Mouse (Mus musculus) erythroblast, embryonic 14.5 days (primary cell): Measurements from ENCODE around the gene Il12rb1. TPM values are rescaled to one million over a fixed set of nuclear protein-coding genes. Genes with fewer than 3 reads are reported as not detected.
A peak's percentile ranks its signal among the peaks of the same experiment; 100 is the strongest.

ENCODE experiments used
- H3K27me3 ChIP-seq: 2 replicates; pipeline ENCODE4 v1.6.1; 2012; ENCODE audit warnings: inconsistent platforms; ENCODE audit not compliant: control insufficient read depth
- H3K36me3 ChIP-seq: 2 replicates; pipeline ENCODE4 v1.6.1; 2012; ENCODE audit warnings: mild to moderate bottlenecking, inconsistent platforms; ENCODE audit not compliant: control insufficient read depth
- H3K4me1 ChIP-seq: 2 replicates; pipeline ENCODE4 v1.6.1; 2012; ENCODE audit warnings: inconsistent platforms; ENCODE audit not compliant: control insufficient read depth
- H3K4me3 ChIP-seq: replicated peaks from 2 replicates; pipeline ENCODE3; 2012; ENCODE audit warnings: moderate library complexity, mild to moderate bottlenecking, inconsistent platforms
- H3K9me3 ChIP-seq: 2 replicates; pipeline ENCODE4 v1.6.1; 2012; ENCODE audit warnings: low read length, inconsistent platforms, mixed read lengths; ENCODE audit not compliant: control insufficient read depth
- GATA1 ChIP-seq: IDR thresholded peaks from 2 replicates; pipeline ENCODE4 v1.6.1; 2012; ENCODE audit warnings: low read length, inconsistent platforms, mixed read lengths
- TAL1 ChIP-seq: IDR thresholded peaks from 3 replicates; pipeline ENCODE4 v1.6.1; 2012; ENCODE audit warnings: low read length, inconsistent platforms, mixed read lengths
- polyA plus RNA-seq: library from polyadenylated mRNA; stranded (reverse); fragments of >175 nt; gene quantifications from 2 replicates; pipeline ENCODE4 v1.2.3, GENCODE M21; 2012

Il12rb1 gene
- polyA plus RNA-seq, 1 experiment: 0.03 TPM

DNA sequence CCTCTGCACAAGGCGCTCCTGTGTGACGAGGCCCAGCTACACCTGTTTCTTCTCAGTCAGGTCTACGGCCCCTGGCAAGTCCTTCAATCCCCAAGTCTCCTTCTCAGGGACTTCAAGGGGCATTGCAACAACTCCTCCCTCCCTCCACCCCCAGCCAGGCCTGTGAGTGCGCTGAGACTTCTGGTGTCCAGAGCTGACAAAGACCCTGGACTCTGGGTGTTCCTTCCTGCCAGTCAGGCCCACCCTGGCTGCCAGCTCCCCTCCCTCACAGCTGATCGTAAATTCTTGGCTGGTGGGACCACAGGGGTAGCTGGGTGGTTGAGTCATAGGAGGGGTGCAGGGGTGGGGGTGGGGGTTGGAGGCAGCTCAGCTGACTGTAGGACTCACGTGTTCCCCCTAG is 43.6 kb downstream of the Il12rb1 start:
- no peak overlapping the region for H3K4me3 ChIP-seq
- no peaks in the 10 kb centered on the region for H3K36me3 ChIP-seq
- peaks cover 40% of the 10 kb centered on the region for H3K4me1 ChIP-seq
- no peaks in the 10 kb centered on the region for H3K9me3 ChIP-seq
- no peak for TF ChIP-seq GATA1
- no peak for TF ChIP-seq TAL1
- H3K27me3 ChIP-seq: peaks cover 42% of the 10 kb centered on the region

GRCm38 (mm10) chr8:70852595-70853231 is 44.5 kb downstream of the Il12rb1 start:
- TF ChIP-seq GATA1: no peak
- no peak for TF ChIP-seq TAL1
- Histone ChIP-seq H3K9me3 (no peaks in the 10 kb centered on the region), H3K4me3 (no peak overlapping the region), H3K27me3 (peaks cover 36% of the 10 kb centered on the region), H3K4me1 (peaks cover 44% of the 10 kb centered on the region), H3K36me3 (no peaks in the 10 kb centered on the region)

DNA sequence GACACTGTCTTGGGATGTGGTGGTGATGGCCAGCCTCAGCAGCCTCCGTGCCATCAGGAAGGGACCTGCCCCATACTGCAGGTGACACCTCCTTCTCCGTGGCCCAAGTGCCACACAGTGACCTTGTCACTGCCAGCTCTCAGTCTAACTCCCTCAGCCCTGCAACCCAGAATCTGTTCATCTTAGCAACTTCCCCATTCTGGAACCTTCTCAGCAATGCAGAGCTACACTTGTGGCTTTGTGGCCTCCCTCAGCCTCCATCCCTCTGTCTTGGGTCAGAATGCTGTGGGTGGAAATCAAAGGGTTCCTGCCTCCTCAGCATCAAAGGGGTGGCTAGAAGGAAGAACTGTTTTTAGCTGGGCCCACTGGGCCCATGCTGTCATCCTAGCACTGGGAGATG is 45.6 kb downstream of the Il12rb1 start:
- Histone ChIP-seq H3K4me1 (peaks cover 49% of the 10 kb centered on the region), H3K27me3 (peaks cover 26% of the 10 kb centered on the region), H3K9me3 (no peaks in the 10 kb centered on the region), H3K4me3 (no peak overlapping the region), H3K36me3 (no peaks in the 10 kb centered on the region)
- TF ChIP-seq TAL1 (no peak), GATA1 (no peak)

GRCm38 (mm10) chr8:70856028-70856427 is 47.8 kb downstream of the Il12rb1 start:
- Histone ChIP-seq H3K9me3 (no peaks in the 10 kb centered on the region), H3K4me3 (no peak overlapping the region), H3K4me1 (peaks cover 40% of the 10 kb centered on the region), H3K27me3 (peaks cover 40% of the 10 kb centered on the region), H3K36me3 (no peaks in the 10 kb centered on the region)
- TF ChIP-seq GATA1: no peak
- no peak for TF ChIP-seq TAL1

- TF ChIP-seq GATA1 (no peak), TAL1 (no peak)
- Histone ChIP-seq H3K36me3 (no peaks in the 10 kb centered on the region), H3K27me3 (peaks cover 46% of the 10 kb centered on the region), H3K9me3 (no peaks in the 10 kb centered on the region), H3K4me1 (peaks cover 34% of the 10 kb centered on the region), H3K4me3 (peak overlapping the region; percentile 55)
Measured at GRCm38 (mm10) chr8:70856541-70857197, 48.4 kb downstream of the Il12rb1 start.

- Histone ChIP-seq H3K27me3 (peaks cover 53% of the 10 kb centered on the region), H3K9me3 (peaks cover 3% of the 10 kb centered on the region; the same call in 1 of the 2 replicates), H3K36me3 (no peaks in the 10 kb centered on the region), H3K4me1 (peaks cover 28% of the 10 kb centered on the region), H3K4me3 (no peak overlapping the region)
- no peak for TF ChIP-seq GATA1
- TF ChIP-seq TAL1: no peak
Measured at GRCm38 (mm10) chr8:70857516-70857915, 49.3 kb downstream of the Il12rb1 start.

GRCm38 (mm10) chr8:70862824-70863641 is 54.8 kb downstream of the Il12rb1 start, which contains the start of gene Kcnn1:
Kcnn1 (minus strand) TSS chr8:70863258.
- Histone ChIP-seq H3K4me1 (peaks cover 59% of the 10 kb centered on the region), H3K36me3 (peaks cover 9% of the 10 kb centered on the region), H3K9me3 (peaks cover 19% of the 10 kb centered on the region), H3K4me3 (no peak within 1 kb of the TSS), H3K27me3 (peaks cover 61% of the 10 kb centered on the region)
- TF ChIP-seq TAL1: no peak
- no peak for TF ChIP-seq GATA1

- Histone ChIP-seq H3K9me3 (peaks cover 19% of the 10 kb centered on the region), H3K27me3 (peaks cover 61% of the 10 kb centered on the region), H3K36me3 (peaks cover 18% of the 10 kb centered on the region), H3K4me1 (peaks cover 61% of the 10 kb centered on the region), H3K4me3 (peak overlapping the region; percentile 85)
- TF ChIP-seq GATA1: no peak
- TF ChIP-seq TAL1: no peak
Measured at GRCm38 (mm10) chr8:70863956-70864711, 55.9 kb downstream of the Il12rb1 start.
